Mouse (Mus musculus) small intestine, adult 2 months (tissue): Measurements from ENCODE around the gene Sec24a.

Experiments
- CTCF ChIP-seq: fragments of 200-500 bp; IDR thresholded peaks from 2 replicates; pipeline ENCODE4 v1.5.1; 2012; ENCODE audit warnings: low read depth, mild to moderate bottlenecking, control low read depth, inconsistent platforms, low read length, moderate library complexity, mixed read lengths; ENCODE audit not compliant: insufficient replicate concordance, insufficient read length; ENCODE audit errors: extremely low read depth
- POLR2A ChIP-seq: fragments of 200-500 bp; IDR thresholded peaks from 2 replicates; pipeline ENCODE4 v1.6.1; 2012; ENCODE audit warnings: low read depth, mild to moderate bottlenecking, control low read depth, inconsistent platforms, low read length, moderate library complexity

- TF ChIP-seq CTCF = no peak
- no peak for TF ChIP-seq POLR2A
These were observed 42.4 kb downstream of the Sec24a start for GRCm38 (mm10) chr11:51721066-51721465.
